Mouse (Mus musculus) heart, adult 2 months (tissue): ENCODE results near the gene Tnfrsf23. TPM values are rescaled to one million over a fixed set of nuclear protein-coding genes. Genes with fewer than 3 reads are reported as not detected.

Source experiments
- DNase-seq, 2 experiments: peaks; one replicate each; pipeline ENCODE4 v3.0.0; 2021
- H3K27ac ChIP-seq: fragments of 200-600 bp; 2 replicates; pipeline ENCODE4 v1.8.1; 2022
- H3K27me3 ChIP-seq: fragments of 200-500 bp; 2 replicates; pipeline ENCODE4 v1.6.1; 2012; ENCODE audit warnings: mild to moderate bottlenecking, low read length, inconsistent platforms, mixed read lengths; ENCODE audit not compliant: control insufficient read depth, insufficient read depth
- H3K36me3 ChIP-seq: fragments of 200-500 bp; 2 replicates; pipeline ENCODE4 v1.6.1; 2012; ENCODE audit warnings: low read length, inconsistent platforms; ENCODE audit not compliant: control insufficient read depth, insufficient read depth
- H3K4me1 ChIP-seq: fragments of 200-500 bp; 2 replicates; pipeline ENCODE4 v1.6.1; 2011; ENCODE audit warnings: low read length; ENCODE audit not compliant: control insufficient read depth, insufficient read depth
- H3K4me3 ChIP-seq: fragments of 200-600 bp; 2 replicates; pipeline ENCODE4 v1.8.1; 2022
- H3K79me2 ChIP-seq: fragments of 200-500 bp; replicated peaks from 2 replicates; pipeline ENCODE4 v1.6.1; 2012; ENCODE audit warnings: mild to moderate bottlenecking, inconsistent platforms, low read length, moderate library complexity, mixed read lengths; ENCODE audit not compliant: control insufficient read depth, insufficient read depth
- H3K9ac ChIP-seq: fragments of 200-500 bp; 2 replicates; pipeline ENCODE4 v1.6.1; 2012; ENCODE audit warnings: low read depth, mild to moderate bottlenecking, control low read depth, inconsistent platforms, low read length, mixed read lengths
- CTCF ChIP-seq: fragments of 200-600 bp; IDR thresholded peaks from 2 replicates; pipeline ENCODE4 v1.8.1; 2022; ENCODE audit warnings: antibody characterized with exemption, mild to moderate bottlenecking, moderate library complexity
- EP300 ChIP-seq: fragments of 200-500 bp; IDR thresholded peaks from 2 replicates; pipeline ENCODE4 v1.6.1; 2011; ENCODE audit warnings: low read depth, low read length, control low read depth; ENCODE audit not compliant: insufficient read depth
- POLR2A ChIP-seq: fragments of 200-500 bp; IDR thresholded peaks from 2 replicates; pipeline ENCODE4 v1.6.1; 2011; ENCODE audit warnings: mild to moderate bottlenecking, low read depth, low read length, control low read depth; ENCODE audit not compliant: insufficient read depth
- WGBS: fragments of 180-500 bp; shearing (Covaris S2); methylation state at CpG from one replicate; pipeline ENCODE4 v1.1.7; 2018; 5-methylcytosine and 5-hydroxymethylcytosine counted together
- intact Hi-C: fragments of 180-260 bp; cut with DNase I; formaldehyde crosslinking; loops from one replicate; pipeline ENCODE4 v1.15.1; 2025
- polyA plus RNA-seq: library from polyadenylated mRNA; depleted of rRNA; stranded (reverse); fragments of >200 nt; gene quantifications from 2 replicates; pipeline ENCODE4 v1.2.3, GENCODE M21; 2012; rRNA removed
- total RNA-seq, 2 experiments: library from RNA; stranded (reverse); gene quantifications; 2 replicates each; pipeline ENCODE4 v1.2.3; 2021

Tnfrsf23 gene
- total and polyA plus RNA-seq, 3 experiments = 2.4 to 5.1 (median 2.8) TPM

GRCm38 (mm10) chr7:143625151-143625550 lies 60.5 kb downstream of the Tnfrsf23 start:
- Histone ChIP-seq H3K79me2 (no peaks in the 10 kb centered on the region), H3K36me3 (no peaks in the 10 kb centered on the region), H3K4me1 (peaks cover 1% of the 10 kb centered on the region; the same call in 1 of the 2 replicates), H3K9ac (no peak overlapping the region), H3K4me3 (no peak overlapping the region), H3K27me3 (no peaks in the 10 kb centered on the region), H3K27ac (no peak overlapping the region)
- no peak for DNase-seq
- 46% methylated on average over 5 of the region's 5 CpGs for WGBS
- TF ChIP-seq CTCF (no peak), EP300 (no peak), POLR2A (no peak)
- intact Hi-C loops = no loop called here

GRCm38 (mm10) chr7:143624561-143624960 lies 61.1 kb downstream of the Tnfrsf23 start:
- intact Hi-C loops = no loop called here
- H3K9ac ChIP-seq = no peak overlapping the region

GRCm38 (mm10) chr7:143620951-143621350 lies 64.7 kb downstream of the Tnfrsf23 start:
- no peak overlapping the region for H3K27ac ChIP-seq
- TF ChIP-seq EP300 (no peak), POLR2A (no peak), CTCF (no peak)
- no peak overlapping the region for H3K9ac ChIP-seq
- intact Hi-C loops = no loop called here
- H3K27me3 ChIP-seq = no peaks in the 10 kb centered on the region
- no peak overlapping the region for H3K4me3 ChIP-seq
- no peaks in the 10 kb centered on the region for H3K79me2 ChIP-seq
- 46% methylated on average over 1 of the region's 1 CpGs for WGBS
- no peaks in the 10 kb centered on the region for H3K36me3 ChIP-seq
- H3K4me1 ChIP-seq = no peaks in the 10 kb centered on the region; the same call in 1 of the 2 replicates
- no peak for DNase-seq

More at GRCm38 (mm10) chr7:143624561-143624960, 61.1 kb downstream of the Tnfrsf23 start:
- no peak for TF ChIP-seq POLR2A
- no peaks in the 10 kb centered on the region for H3K79me2 ChIP-seq
- peaks cover 1% of the 10 kb centered on the region; the same call in 1 of the 2 replicates for H3K4me1 ChIP-seq
- no peaks in the 10 kb centered on the region for H3K36me3 ChIP-seq
- no peaks in the 10 kb centered on the region for H3K27me3 ChIP-seq
- 43% methylated on average over 3 of the region's 3 CpGs for WGBS
- no peak overlapping the region for H3K4me3 ChIP-seq
- no peak for DNase-seq
- H3K27ac ChIP-seq = no peak overlapping the region

Other genes starting within 250 kb of the Tnfrsf23 start
- 10 to 100 TPM; 33.9 to 42.4 TPM for gene Cdkn1c, start 224.8 kb downstream of the Tnfrsf23 start, total RNA-seq
- 12.3 and 15.7 TPM in 2 replicates for gene Cdkn1c, start 224.8 kb downstream of the Tnfrsf23 start, polyA plus RNA-seq
- under 1 TPM; 0.36 to 0.42 TPM for gene Slc22a18, start 212.1 kb downstream of the Tnfrsf23 start, total RNA-seq
- 2.3 and 2.5 TPM in 2 replicates for gene Slc22a18, start 212.1 kb downstream of the Tnfrsf23 start, polyA plus RNA-seq
- not detected for gene Phlda2, start 182.7 kb downstream of the Tnfrsf23 start, total RNA-seq
- not detected in 2 replicates for gene Phlda2, start 182.7 kb downstream of the Tnfrsf23 start, polyA plus RNA-seq
- 100 to 1,000 TPM; 168 to 197 TPM for gene Nap1l4, start 136.8 kb downstream of the Tnfrsf23 start, total RNA-seq
- 98.4 and 147 TPM in 2 replicates for gene Nap1l4, start 136.8 kb downstream of the Tnfrsf23 start, polyA plus RNA-seq
- gene Cars, start 85.8 kb downstream of the Tnfrsf23 start, total RNA-seq = 10 to 100 TPM; 20.2 to 21.5 TPM
- 10.9 and 11.0 TPM in 2 replicates for gene Cars, start 85.8 kb downstream of the Tnfrsf23 start, polyA plus RNA-seq
- gene Tnfrsf26, start 57.1 kb downstream of the Tnfrsf23 start, total RNA-seq = under 1 TPM; 0.50 to 0.52 TPM
- gene Tnfrsf26, start 57.1 kb downstream of the Tnfrsf23 start, polyA plus RNA-seq = 0.25 and 0.88 TPM in 2 replicates
- 1 to 10 TPM; 1.4 to 2.3 TPM for gene Tnfrsf22, start 36.2 kb downstream of the Tnfrsf23 start, total RNA-seq
- gene Tnfrsf22, start 36.2 kb downstream of the Tnfrsf23 start, polyA plus RNA-seq = 3.2 and 5.6 TPM in 2 replicates
- 10 to 100 TPM; 14.8 to 18.0 TPM for gene Osbpl5, start 71.1 kb upstream of the Tnfrsf23 start, total RNA-seq
- gene Osbpl5, start 71.1 kb upstream of the Tnfrsf23 start, polyA plus RNA-seq = 21.3 and 28.9 TPM in 2 replicates
- not detected for gene Mrgprg, start 81.1 kb upstream of the Tnfrsf23 start, total RNA-seq
- gene Mrgprg, start 81.1 kb upstream of the Tnfrsf23 start, polyA plus RNA-seq = 0.15 and 0.18 TPM in 2 replicates
- 1 to 10 TPM; 1.2 to 1.3 TPM for gene Mrgpre, start 98.6 kb upstream of the Tnfrsf23 start, total RNA-seq
- 1.9 TPM in 2 replicates for gene Mrgpre, start 98.6 kb upstream of the Tnfrsf23 start, polyA plus RNA-seq
- gene Nadsyn1, start 137.0 kb upstream of the Tnfrsf23 start, total RNA-seq = 1 to 10 TPM; 3.8 to 4.3 TPM
- 6.1 and 9.4 TPM in 2 replicates for gene Nadsyn1, start 137.0 kb upstream of the Tnfrsf23 start, polyA plus RNA-seq
- gene Dhcr7, start 137.3 kb upstream of the Tnfrsf23 start, total RNA-seq = 1 to 10 TPM; 5.1 to 5.7 TPM
- gene Dhcr7, start 137.3 kb upstream of the Tnfrsf23 start, polyA plus RNA-seq = 22.2 and 26.9 TPM in 2 replicates
- not detected for gene Gm498, start 181.0 kb upstream of the Tnfrsf23 start, total RNA-seq
- 0.12 TPM in 1 of 2 replicates, not detected in the other for gene Gm498, start 181.0 kb upstream of the Tnfrsf23 start, polyA plus RNA-seq